Mouse (Mus musculus): ENCODE results near the gene Styx. TPM values are rescaled to one million over a fixed set of nuclear protein-coding genes. Genes with fewer than 3 reads are reported as not detected.

The Styx gene
- polyA plus RNA-seq (2011; ENCODE audit: insufficient read length, low read depth, missing spikeins), result 14.8 and 20.9 TPM in 2 replicates

GRCm38 (mm10) chr14:45350931-45351859 is at the start of gene Styx:
Gene Styx, plus strand, starts transcription at chr14:45351093.
- no peak for TF ChIP-seq CTCF (IDR thresholded peaks at IDR 0.05; ENCODE audit: borderline replicate concordance, insufficient read depth, low read length)
- TF ChIP-seq POLR2A (IDR thresholded peaks at IDR 0.05; ENCODE audit: low read depth, low read length), result peak; percentile 63
- Histone ChIP-seq H3K4me1 (ENCODE audit: control insufficient read depth, insufficient read depth, low read length) (peaks cover 3% of the 10 kb centered on the region; the same call in 1 of the 2 replicates), H3K4me3 (ENCODE audit: insufficient read depth, low read length) (peak within 1 kb of the TSS; percentile 60), H3K27ac (ENCODE audit: insufficient read depth, low read length) (no peak within 1 kb of the TSS)

- no peaks in the 10 kb centered on the region for H3K4me1 ChIP-seq (ENCODE audit: control insufficient read depth, insufficient read depth, low read length)
- TF ChIP-seq CTCF (IDR thresholded peaks at IDR 0.05; ENCODE audit: borderline replicate concordance, insufficient read depth, low read length) (no peak), POLR2A (IDR thresholded peaks at IDR 0.05; ENCODE audit: low read depth, low read length) (no peak)
- no peak overlapping the region for H3K4me3 ChIP-seq (ENCODE audit: insufficient read depth, low read length)
- no peak overlapping the region for H3K27ac ChIP-seq (ENCODE audit: insufficient read depth, low read length)
These were observed 47.0 kb upstream of the Styx start for GRCm38 (mm10) chr14:45303939-45304338.

GRCm38 (mm10) chr14:45304389-45304788 is 46.5 kb upstream of the Styx start:
- Histone ChIP-seq H3K27ac (ENCODE audit: insufficient read depth, low read length) (no peak overlapping the region), H3K4me1 (ENCODE audit: control insufficient read depth, insufficient read depth, low read length) (no peaks in the 10 kb centered on the region), H3K4me3 (ENCODE audit: insufficient read depth, low read length) (no peak overlapping the region)
- no peak for TF ChIP-seq CTCF (IDR thresholded peaks at IDR 0.05; ENCODE audit: borderline replicate concordance, insufficient read depth, low read length)
- TF ChIP-seq POLR2A (IDR thresholded peaks at IDR 0.05; ENCODE audit: low read depth, low read length), result no peak

- TF ChIP-seq POLR2A (IDR thresholded peaks at IDR 0.05; ENCODE audit: low read depth, low read length) (no peak), CTCF (IDR thresholded peaks at IDR 0.05; ENCODE audit: borderline replicate concordance, insufficient read depth, low read length) (no peak)
- Histone ChIP-seq H3K4me3 (ENCODE audit: insufficient read depth, low read length) (no peak overlapping the region), H3K27ac (ENCODE audit: insufficient read depth, low read length) (no peak overlapping the region), H3K4me1 (ENCODE audit: control insufficient read depth, insufficient read depth, low read length) (no peaks in the 10 kb centered on the region)
These were observed 45.0 kb upstream of the Styx start for GRCm38 (mm10) chr14:45305852-45306251.

DNA sequence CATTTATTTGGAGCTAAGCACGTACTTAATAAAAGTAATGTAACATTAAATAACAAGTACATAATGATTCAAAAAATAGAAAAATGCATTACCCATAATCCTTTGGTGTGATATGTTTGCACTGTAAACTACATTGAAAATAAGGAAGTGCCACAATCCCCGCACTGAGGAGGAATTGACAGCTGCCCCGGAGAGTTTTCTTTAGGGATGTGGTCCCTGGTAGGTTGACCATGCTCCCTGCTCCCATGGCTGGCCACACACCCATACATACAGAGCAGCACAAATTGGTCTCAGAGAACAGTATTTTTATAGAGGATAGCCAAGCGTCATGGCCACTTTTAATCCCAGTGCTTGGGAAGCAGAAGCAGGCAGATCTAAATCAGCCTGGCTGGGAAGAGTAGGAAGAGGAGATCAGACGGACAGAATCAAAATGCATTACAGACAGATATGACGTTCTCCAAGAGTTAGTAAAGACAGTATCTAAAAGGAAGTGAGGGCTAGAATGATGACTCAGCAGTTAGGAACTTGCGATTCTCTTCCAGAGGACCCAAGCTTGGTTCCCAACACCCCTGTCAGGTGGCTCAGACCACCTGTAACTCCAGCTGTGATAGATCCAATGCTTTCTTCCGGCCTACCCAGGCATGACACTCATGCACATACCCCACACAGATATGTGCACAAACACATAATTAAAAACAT is 43.1 kb upstream of the Styx start:
- H3K27ac ChIP-seq (ENCODE audit: insufficient read depth, low read length), result no peak overlapping the region
- no peak for TF ChIP-seq POLR2A (IDR thresholded peaks at IDR 0.05; ENCODE audit: low read depth, low read length)
- no peak for TF ChIP-seq CTCF (IDR thresholded peaks at IDR 0.05; ENCODE audit: borderline replicate concordance, insufficient read depth, low read length)

DNA sequence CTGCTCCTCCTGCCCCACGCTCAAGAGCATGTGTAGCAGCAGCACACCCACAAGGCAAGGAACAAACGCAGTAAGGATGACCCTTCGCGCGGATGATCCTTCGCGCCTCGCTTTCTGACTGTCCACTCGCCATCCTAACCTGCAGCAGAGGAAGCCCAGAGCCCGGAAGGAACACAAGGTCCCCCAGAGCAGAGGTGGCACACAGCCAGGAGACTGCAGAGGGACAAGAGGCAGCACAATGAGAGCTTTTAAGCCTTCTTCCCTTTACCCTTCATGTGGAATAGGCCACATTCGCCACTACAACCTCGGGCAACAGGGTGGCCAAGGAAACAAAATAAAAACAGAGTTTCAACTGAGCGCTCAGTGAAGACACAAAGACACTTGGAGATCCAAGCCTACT is 41.2 kb upstream of the Styx start:
- Histone ChIP-seq H3K4me1 (ENCODE audit: control insufficient read depth, insufficient read depth, low read length) (no peaks in the 10 kb centered on the region), H3K27ac (ENCODE audit: insufficient read depth, low read length) (no peak overlapping the region), H3K4me3 (ENCODE audit: insufficient read depth, low read length) (no peak overlapping the region)
- TF ChIP-seq POLR2A (IDR thresholded peaks at IDR 0.05; ENCODE audit: low read depth, low read length) (no peak), CTCF (IDR thresholded peaks at IDR 0.05; ENCODE audit: borderline replicate concordance, insufficient read depth, low read length) (no peak)

More for the DNA sequence above, 43.1 kb upstream of the Styx start:
- H3K4me1 ChIP-seq (ENCODE audit: control insufficient read depth, insufficient read depth, low read length), result no peaks in the 10 kb centered on the region
- no peak overlapping the region for H3K4me3 ChIP-seq (ENCODE audit: insufficient read depth, low read length)

DNA sequence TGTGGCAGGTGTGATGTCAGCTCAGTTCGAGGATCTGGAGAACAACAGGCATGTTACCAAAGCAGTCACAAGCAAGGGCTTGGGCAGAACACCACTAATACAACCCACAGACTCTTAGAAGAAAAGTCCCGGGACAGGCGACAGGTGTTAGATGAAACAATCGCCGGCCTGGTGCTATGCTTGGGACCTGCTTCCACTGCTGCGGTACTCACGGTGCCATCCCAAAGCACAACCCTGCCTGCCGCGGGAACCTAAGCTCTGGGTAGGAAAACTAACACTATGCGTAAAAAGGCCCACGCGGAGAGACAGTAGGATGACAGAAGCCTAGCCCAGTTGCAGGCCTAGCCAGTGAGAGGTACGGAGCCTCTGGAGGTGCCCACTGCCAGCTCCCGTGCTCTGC is 40.8 kb upstream of the Styx start:
- TF ChIP-seq CTCF (IDR thresholded peaks at IDR 0.05; ENCODE audit: borderline replicate concordance, insufficient read depth, low read length) (no peak), POLR2A (IDR thresholded peaks at IDR 0.05; ENCODE audit: low read depth, low read length) (no peak)
- Histone ChIP-seq H3K4me1 (ENCODE audit: control insufficient read depth, insufficient read depth, low read length) (no peaks in the 10 kb centered on the region), H3K27ac (ENCODE audit: insufficient read depth, low read length) (no peak overlapping the region), H3K4me3 (ENCODE audit: insufficient read depth, low read length) (no peak overlapping the region)

DNA sequence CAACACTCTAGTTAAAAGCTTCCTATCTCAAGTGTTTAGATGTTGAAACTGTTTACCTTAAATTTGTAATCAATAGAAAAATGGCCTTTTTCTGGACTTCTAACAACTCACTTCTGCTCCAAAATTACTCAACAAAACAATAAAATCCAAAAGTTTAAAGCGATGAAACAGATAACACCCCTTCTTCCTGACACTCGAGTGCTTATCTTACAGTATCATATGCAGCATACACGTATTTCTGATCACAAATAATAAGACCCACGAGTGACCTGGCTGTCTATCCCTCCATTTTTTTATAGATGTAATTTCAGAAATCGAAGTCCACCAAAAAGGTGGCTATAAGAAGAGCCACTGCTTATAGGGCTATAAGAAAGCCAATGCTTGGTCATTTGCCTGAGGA is 34.0 kb upstream of the Styx start:
- H3K4me1 ChIP-seq (ENCODE audit: control insufficient read depth, insufficient read depth, low read length), result peaks cover 7% of the 10 kb centered on the region
- peak overlapping the region; percentile 83 for H3K4me3 ChIP-seq (ENCODE audit: insufficient read depth, low read length)
- TF ChIP-seq CTCF (IDR thresholded peaks at IDR 0.05; ENCODE audit: borderline replicate concordance, insufficient read depth, low read length) (no peak), POLR2A (IDR thresholded peaks at IDR 0.05; ENCODE audit: low read depth, low read length) (no peak)
- H3K27ac ChIP-seq (ENCODE audit: insufficient read depth, low read length), result no peak overlapping the region

DNA sequence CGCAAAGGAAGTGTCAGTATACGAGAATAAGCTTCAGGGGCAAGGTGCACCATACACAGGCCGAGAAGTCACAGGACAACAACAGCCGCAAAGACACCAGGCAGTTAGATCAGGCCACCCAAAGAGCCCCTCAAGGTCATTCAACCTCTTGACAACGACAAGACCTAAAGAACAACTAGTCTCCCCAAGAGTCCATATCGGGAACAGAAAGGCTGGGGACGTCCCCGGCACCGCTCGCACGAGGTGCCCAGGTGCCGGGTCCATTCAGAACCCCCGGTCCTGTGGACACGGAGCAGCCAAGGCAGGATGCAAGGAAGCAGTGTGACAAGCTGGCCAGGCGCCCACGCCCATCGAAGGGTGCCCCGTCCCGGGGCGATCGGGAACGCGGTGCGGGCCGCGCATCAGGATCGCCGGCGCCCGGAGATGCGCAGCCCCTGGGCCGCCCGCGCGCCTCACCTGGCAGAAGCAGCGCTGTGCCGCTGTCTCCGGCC is 32.9 kb upstream of the Styx start:
- Histone ChIP-seq H3K4me3 (ENCODE audit: insufficient read depth, low read length) (peak overlapping the region; percentile 83), H3K27ac (ENCODE audit: insufficient read depth, low read length) (peak overlapping the region; percentile 93), H3K4me1 (ENCODE audit: control insufficient read depth, insufficient read depth, low read length) (peaks cover 7% of the 10 kb centered on the region)
- no peak for TF ChIP-seq POLR2A (IDR thresholded peaks at IDR 0.05; ENCODE audit: low read depth, low read length)
- TF ChIP-seq CTCF (IDR thresholded peaks at IDR 0.05; ENCODE audit: borderline replicate concordance, insufficient read depth, low read length), result no peak

All from embryonic fibroblast, embryonic 13.5 days (primary cell).